Mouse (Mus musculus) neural tube, embryonic 13.5 days (tissue): ENCODE results near the gene Rabif. TPM values are rescaled to one million over a fixed set of nuclear protein-coding genes. Genes with fewer than 3 reads are reported as not detected.

Experiments
- polyA plus RNA-seq: library from polyadenylated mRNA; unstranded; fragments of >200 nt; fragmentation: Nextera tagmentation; extraction: Ambion mirVana; gene quantifications from 2 replicates; pipeline ENCODE4 v1.2.1, GENCODE M21; 2015

The Rabif gene
- polyA plus RNA-seq, 1 experiment from 2014 or later = 65.1 TPM

Other genes starting within 250 kb of the Rabif start
- gene Myog, start 204.7 kb upstream of the Rabif start, polyA plus RNA-seq = 5.2 and 21.7 TPM in 2 replicates
- gene Ppfia4, start 161.7 kb upstream of the Rabif start, polyA plus RNA-seq = 10.9 and 11.7 TPM in 2 replicates
- gene Tmem183a, start 132.7 kb upstream of the Rabif start, polyA plus RNA-seq = 105 and 117 TPM in 2 replicates
- not detected in 2 replicates for gene 4933406M09Rik, start 108.7 kb upstream of the Rabif start, polyA plus RNA-seq
- 24.7 and 25.4 TPM in 2 replicates for gene Cyb5r1, start 89.1 kb upstream of the Rabif start, polyA plus RNA-seq
- gene Adipor1, start 79.3 kb upstream of the Rabif start, polyA plus RNA-seq = 79.7 and 84.0 TPM in 2 replicates
- 31.4 and 35.5 TPM in 2 replicates for gene Klhl12, start 39.1 kb upstream of the Rabif start, polyA plus RNA-seq
- gene Mgat4e, start 55.0 kb downstream of the Rabif start, polyA plus RNA-seq = not detected in 2 replicates
- 90.2 and 98.9 TPM in 2 replicates for gene Kdm5b, start 65.5 kb downstream of the Rabif start, polyA plus RNA-seq
- gene Syt2, start 152.0 kb downstream of the Rabif start, polyA plus RNA-seq = 12.1 and 13.9 TPM in 2 replicates